Mouse (Mus musculus) E14TG2a.4 (cell line): ENCODE data around the gene Cldn4.

Experiments used
- CTCF ChIP-seq: conservative IDR thresholded peaks from 2 replicates; pipeline ENCODE4 v1.5.1; 2014; ENCODE audit warnings: low read length
- NANOG ChIP-seq: IDR thresholded peaks from 2 replicates; pipeline ENCODE4 v1.6.1; 2014; ENCODE audit warnings: borderline replicate concordance, low read length, mixed read lengths
- POU5F1 ChIP-seq: IDR thresholded peaks from 2 replicates; pipeline ENCODE4 v1.6.1; 2014; ENCODE audit warnings: low read length, borderline replicate concordance

GRCm38 (mm10) chr5:134919097-134919496, 27.6 kb downstream of the Cldn4 start:
- TF ChIP-seq CTCF (no peak), NANOG (no peak), POU5F1 (no peak)
